Mouse (Mus musculus) neural tube, embryonic 14.5 days (tissue): ENCODE measurements at regions not wholly inside any gene's neighbourhood (a gene's known extent, or its start where the extent isn't known, plus 50 kb on each side); places are given as distances from the start of the nearest gene placed in this dataset.

Experiments used
- ATAC-seq: fragments of 200-750 bp; cut with Nextera tagmentation; 2 replicates; pipeline ENCODE4 v1.8.0; 2017; ENCODE audit warnings: low read depth, mild to moderate bottlenecking, moderate TSS enrichment, moderate library complexity
- H3K27ac ChIP-seq: fragments of 300-500 bp; sonication (generic); 2 replicates; pipeline ENCODE4 v1.5.1; 2014; ENCODE audit warnings: low read depth, mild to moderate bottlenecking, control low read depth, low read length, moderate library complexity, mixed read lengths
- H3K27me3 ChIP-seq: fragments of 300-500 bp; sonication (generic); 2 replicates; pipeline ENCODE4 v1.6.1; 2014; ENCODE audit warnings: low read length; ENCODE audit not compliant: control insufficient read depth, insufficient read depth
- H3K36me3 ChIP-seq: fragments of 300-500 bp; sonication (generic); 2 replicates; pipeline ENCODE4 v1.6.1; 2014; ENCODE audit warnings: low read length, mixed read lengths; ENCODE audit not compliant: control insufficient read depth, insufficient read depth
- H3K4me1 ChIP-seq: fragments of 300-500 bp; sonication (generic); 2 replicates; pipeline ENCODE4 v1.6.1; 2014; ENCODE audit warnings: low read length; ENCODE audit not compliant: control insufficient read depth, insufficient read depth
- H3K4me2 ChIP-seq: fragments of 300-500 bp; sonication (generic); 2 replicates; pipeline ENCODE4 v1.6.1; 2014; ENCODE audit warnings: mild to moderate bottlenecking, low read depth, low read length, control low read depth
- H3K4me3 ChIP-seq: fragments of 300-500 bp; sonication (generic); 2 replicates; pipeline ENCODE4 v1.5.1; 2014; ENCODE audit warnings: low read depth, low read length, control low read depth, mixed read lengths
- H3K9ac ChIP-seq: fragments of 300-500 bp; sonication (generic); replicated peaks from 2 replicates; pipeline ENCODE4 v1.6.1; 2014; ENCODE audit warnings: low read depth, mild to moderate bottlenecking, control low read depth, low read length, mixed read lengths
- H3K9me3 ChIP-seq: fragments of 300-500 bp; sonication (generic); 2 replicates; pipeline ENCODE4 v1.6.1; 2016; ENCODE audit warnings: low read length; ENCODE audit not compliant: control insufficient read depth
- WGBS: fragments of 180-500 bp; shearing (Covaris S2); extraction: QIAGEN DNeasy Blood & Tissue Kit; methylation state at CpG from one replicate; pipeline ENCODE4 v1.1.7; 2014; 5-methylcytosine and 5-hydroxymethylcytosine counted together

DNA sequence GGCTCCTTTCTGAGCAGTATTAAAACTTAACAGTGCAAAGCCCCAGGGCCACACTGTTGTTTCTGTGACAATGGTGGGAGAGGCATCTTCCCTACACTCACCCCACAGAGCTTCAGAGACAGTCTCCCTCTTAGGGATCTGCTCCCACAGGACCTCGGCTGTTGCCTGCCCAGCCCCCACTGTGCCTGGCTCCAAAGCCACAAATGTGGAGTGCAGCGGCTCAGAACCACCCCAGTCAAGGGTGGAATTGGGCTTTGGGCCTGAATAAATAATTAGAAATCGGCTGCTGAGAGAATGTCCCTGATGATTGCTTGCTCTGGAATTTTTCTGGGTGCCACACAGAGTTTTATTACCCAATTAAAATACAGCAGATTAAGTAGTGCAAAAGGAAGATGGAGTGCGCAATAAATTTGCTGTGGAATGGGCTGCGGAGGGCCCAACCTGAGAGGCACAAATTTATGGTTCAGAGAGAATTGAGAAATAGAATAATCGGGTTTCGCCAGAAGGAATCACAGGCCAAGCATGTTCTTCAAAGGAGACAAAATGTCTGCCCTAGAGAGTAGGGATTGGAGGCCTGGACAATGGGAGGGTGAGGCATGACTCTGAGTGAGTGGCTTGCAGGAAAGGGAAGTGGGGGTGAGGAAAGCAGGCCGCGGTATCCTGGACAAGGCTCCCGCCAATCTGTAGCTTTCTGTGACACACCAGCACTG, 56.4 kb downstream of the Cd24a start:
- peak; percentile 85 for ATAC-seq

DNA sequence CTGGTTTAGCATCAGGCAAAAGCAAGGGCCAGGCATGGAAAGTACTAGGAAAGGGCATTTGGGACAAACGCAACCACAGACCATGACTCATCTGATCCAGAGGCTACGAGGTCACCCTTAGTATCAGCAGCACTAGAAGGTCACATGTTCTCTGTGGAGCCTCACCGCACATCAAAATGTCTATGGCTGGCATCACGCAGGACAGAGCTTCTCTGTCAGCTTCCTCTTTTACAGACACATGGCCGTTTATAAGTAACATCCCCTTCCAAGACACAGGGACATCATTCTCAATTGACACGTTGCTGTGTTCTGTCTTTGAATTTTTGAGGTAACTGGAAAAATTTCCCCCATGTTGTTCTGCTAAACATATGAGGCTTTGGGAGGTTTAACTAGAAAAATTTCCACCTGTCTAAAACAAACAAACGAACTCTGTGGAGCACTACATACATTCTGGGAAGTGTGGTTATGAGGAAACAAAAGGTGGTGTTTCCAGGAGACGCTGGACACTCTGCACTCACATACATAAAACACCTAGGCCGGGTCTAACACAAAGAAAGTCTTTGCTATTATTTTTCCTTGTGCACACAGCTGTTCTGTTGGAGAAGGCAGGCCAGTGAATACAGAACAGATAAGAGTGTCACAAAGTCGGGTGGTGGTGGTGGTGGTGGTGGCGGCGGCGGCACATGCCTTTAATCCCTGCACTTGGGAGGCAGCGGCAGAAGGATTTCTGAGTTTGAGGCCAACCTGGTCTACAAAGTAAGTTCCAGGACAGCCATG, 63.3 kb downstream of the Cd24a start:
- no peak overlapping the region for H3K27ac ChIP-seq
- no peaks in the 10 kb centered on the region for H3K27me3 ChIP-seq
- no peaks in the 10 kb centered on the region for H3K4me1 ChIP-seq
- no peak overlapping the region for H3K4me2 ChIP-seq
- no peaks in the 10 kb centered on the region for H3K36me3 ChIP-seq
- no peaks in the 10 kb centered on the region for H3K9me3 ChIP-seq
- 79% methylated on average over 14 of the region's 14 CpGs for WGBS
- no peak overlapping the region for H3K9ac ChIP-seq
- H3K4me3 ChIP-seq, result no peak overlapping the region
- no peak for ATAC-seq

More for the DNA sequence above, 56.4 kb downstream of the Cd24a start:
- no peak overlapping the region for H3K4me2 ChIP-seq
- no peak overlapping the region for H3K4me3 ChIP-seq
- no peaks in the 10 kb centered on the region for H3K27me3 ChIP-seq
- peak overlapping the region; percentile 55 for H3K27ac ChIP-seq
- H3K9me3 ChIP-seq, result no peaks in the 10 kb centered on the region
- peaks cover 2% of the 10 kb centered on the region; the same call in 1 of the 2 replicates for H3K4me1 ChIP-seq
- WGBS, result 39% methylated on average over 10 of the region's 10 CpGs
- no peak overlapping the region for H3K9ac ChIP-seq
- H3K36me3 ChIP-seq, result no peaks in the 10 kb centered on the region

DNA sequence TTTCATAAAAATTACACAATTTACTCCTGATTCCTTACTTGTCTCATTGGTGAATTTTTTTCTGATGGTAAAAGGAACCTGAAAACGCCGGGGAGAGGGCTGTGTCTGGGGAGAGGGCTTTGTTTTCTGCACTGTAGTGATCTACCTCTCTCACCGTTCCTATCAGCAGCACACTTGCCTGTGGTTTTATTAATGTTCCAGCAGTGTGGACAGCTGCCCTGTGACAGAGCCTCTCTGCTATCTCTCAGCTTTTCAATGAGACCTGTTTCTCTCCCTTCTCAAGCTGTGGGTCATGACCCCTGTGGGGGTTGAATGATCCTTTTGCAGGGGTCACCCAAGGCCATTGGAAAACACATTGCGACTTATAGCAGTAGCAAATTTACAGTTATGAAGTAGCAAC, 68.2 kb downstream of the Cd24a start:
- H3K9ac ChIP-seq, result no peak overlapping the region
- 64% methylated on average over 4 of the region's 4 CpGs for WGBS
- no peak overlapping the region for H3K27ac ChIP-seq
- no peak for ATAC-seq
- H3K4me1 ChIP-seq, result no peaks in the 10 kb centered on the region
- no peaks in the 10 kb centered on the region for H3K27me3 ChIP-seq
- H3K9me3 ChIP-seq, result no peaks in the 10 kb centered on the region
- no peak overlapping the region for H3K4me3 ChIP-seq
- no peaks in the 10 kb centered on the region for H3K36me3 ChIP-seq
- no peak overlapping the region for H3K4me2 ChIP-seq

DNA sequence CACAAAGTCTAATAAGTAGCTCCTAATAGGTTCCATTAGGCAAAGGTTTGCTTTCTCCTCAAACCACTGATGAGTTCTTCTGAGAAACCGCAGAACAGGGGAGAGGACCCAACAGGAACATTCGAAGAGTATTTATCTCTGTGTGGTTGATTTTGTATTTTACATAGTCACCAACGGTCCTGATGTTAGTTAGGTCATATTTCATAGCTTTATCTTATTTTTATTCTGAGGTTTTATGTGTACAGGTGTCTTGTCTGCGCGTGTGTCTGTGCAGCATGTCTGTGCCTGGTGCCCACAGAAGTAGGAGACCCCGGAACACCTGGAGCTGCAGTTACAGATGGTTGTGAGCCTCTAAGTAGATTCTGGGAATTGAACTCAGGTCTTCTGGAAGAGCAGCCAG, 68.9 kb downstream of the Cd24a start:
- no peak for ATAC-seq
- Histone ChIP-seq H3K4me1 (no peaks in the 10 kb centered on the region), H3K9me3 (no peaks in the 10 kb centered on the region), H3K4me2 (no peak overlapping the region), H3K4me3 (no peak overlapping the region), H3K27me3 (no peaks in the 10 kb centered on the region), H3K9ac (no peak overlapping the region), H3K36me3 (no peaks in the 10 kb centered on the region), H3K27ac (no peak overlapping the region)
- WGBS, result 93% methylated on average over 6 of the region's 6 CpGs

DNA sequence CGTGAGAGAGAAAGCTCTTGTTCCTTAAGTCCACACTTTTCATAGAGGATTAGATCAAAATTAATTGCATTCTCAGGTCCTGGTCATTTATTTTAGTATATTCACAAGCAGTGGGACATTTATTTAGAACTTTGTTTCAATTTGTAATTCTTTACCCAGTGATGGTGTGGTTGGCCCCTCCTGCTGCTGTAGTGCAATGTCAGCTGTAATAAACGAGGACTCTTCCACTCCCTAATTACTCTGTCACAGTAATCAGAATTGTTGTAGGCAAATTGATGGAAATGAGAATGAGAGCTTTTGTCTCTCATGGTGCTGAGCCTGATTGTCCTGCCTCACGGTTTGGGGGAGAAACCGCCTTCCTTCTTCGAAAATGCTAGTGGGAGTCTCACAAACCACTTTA, 70.1 kb downstream of the Cd24a start:
- H3K9me3 ChIP-seq, result no peaks in the 10 kb centered on the region
- WGBS, result 31% methylated on average over 5 of the region's 5 CpGs
- H3K9ac ChIP-seq, result no peak overlapping the region
- no peaks in the 10 kb centered on the region for H3K27me3 ChIP-seq
- no peak overlapping the region for H3K4me3 ChIP-seq
- H3K4me2 ChIP-seq, result no peak overlapping the region
- no peaks in the 10 kb centered on the region for H3K4me1 ChIP-seq
- no peak for ATAC-seq
- H3K36me3 ChIP-seq, result no peaks in the 10 kb centered on the region
- no peak overlapping the region for H3K27ac ChIP-seq

DNA sequence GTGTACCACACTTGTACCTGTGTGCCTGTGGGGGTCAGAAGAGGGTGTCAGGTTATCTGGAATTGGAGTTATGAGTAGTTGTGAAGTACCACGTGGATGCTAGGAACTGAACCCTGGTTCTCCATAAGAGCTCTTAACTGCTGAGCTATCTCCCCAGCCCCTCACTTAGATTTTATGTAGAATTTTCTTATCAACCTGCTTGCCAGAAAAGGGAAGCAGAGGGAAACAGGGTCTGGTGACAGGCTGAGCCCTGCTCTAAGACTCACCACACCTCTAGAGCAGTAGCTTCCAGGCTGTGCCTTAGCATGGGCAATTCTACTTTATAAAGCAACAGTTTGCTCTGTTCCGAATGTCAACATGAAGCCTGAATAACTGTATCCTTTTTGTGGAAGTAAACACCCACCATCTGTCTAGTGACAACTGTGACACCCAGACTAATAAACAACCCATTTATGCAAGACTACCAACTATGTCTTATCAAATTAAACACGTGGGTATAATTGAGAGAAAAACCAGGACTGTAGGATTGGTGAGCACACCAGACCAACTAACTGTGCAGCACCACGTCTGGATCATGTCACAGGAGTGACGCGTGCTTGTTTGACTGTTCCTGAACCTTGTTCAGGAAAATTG, 70.8 kb downstream of the Cd24a start:
- Histone ChIP-seq H3K27me3 (no peaks in the 10 kb centered on the region), H3K9ac (no peak overlapping the region), H3K36me3 (no peaks in the 10 kb centered on the region), H3K27ac (no peak overlapping the region), H3K4me2 (no peak overlapping the region), H3K9me3 (no peaks in the 10 kb centered on the region), H3K4me3 (no peak overlapping the region), H3K4me1 (no peaks in the 10 kb centered on the region)
- 81% methylated on average over 6 of the region's 6 CpGs for WGBS
- ATAC-seq, result no peak

DNA sequence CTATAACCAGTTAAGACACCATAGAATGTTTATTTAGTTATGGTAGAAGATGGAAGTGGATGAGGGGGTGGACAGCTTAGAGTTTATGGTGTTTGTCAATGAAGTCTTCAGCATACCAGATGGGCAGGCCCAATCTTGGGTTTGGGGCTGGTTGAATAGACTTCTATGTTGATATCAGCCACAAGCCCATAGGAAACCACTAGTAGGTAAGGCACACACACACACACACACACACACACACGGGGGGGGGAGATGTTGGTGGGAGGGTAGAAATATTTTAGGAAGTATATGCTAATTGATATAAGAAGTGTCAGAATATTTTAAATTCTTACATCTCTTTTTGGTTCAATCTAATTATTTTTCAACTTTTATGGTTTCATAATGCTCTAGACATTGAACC, 72.4 kb downstream of the Cd24a start:
- H3K27ac ChIP-seq, result no peak overlapping the region
- ATAC-seq, result no peak
- no peak overlapping the region for H3K9ac ChIP-seq
- H3K4me2 ChIP-seq, result no peak overlapping the region
- H3K27me3 ChIP-seq, result no peaks in the 10 kb centered on the region
- H3K36me3 ChIP-seq, result no peaks in the 10 kb centered on the region
- WGBS, result 83% methylated on average over 1 of the region's 1 CpGs
- no peak overlapping the region for H3K4me3 ChIP-seq
- no peaks in the 10 kb centered on the region for H3K9me3 ChIP-seq
- no peaks in the 10 kb centered on the region for H3K4me1 ChIP-seq

DNA sequence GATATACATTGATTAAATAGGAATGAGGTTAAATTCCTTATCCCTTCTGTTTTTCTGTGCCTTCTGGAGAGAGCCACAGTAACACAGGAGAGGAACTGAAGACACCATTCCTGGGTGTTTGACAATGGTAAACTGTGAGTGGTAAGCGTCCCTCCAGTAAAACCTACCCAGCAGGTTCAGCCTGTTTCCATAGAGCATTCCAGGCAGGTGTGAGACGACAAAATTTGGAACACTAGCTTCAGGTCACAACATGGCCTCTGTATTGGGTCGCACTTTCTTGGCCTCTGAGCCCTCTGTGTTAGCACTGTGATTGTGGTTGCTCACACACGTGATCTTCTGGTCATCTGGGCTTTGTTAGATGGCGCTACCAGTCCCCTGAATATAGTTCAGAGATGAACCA, 73.4 kb downstream of the Cd24a start:
- H3K27ac ChIP-seq, result no peak overlapping the region
- ATAC-seq, result no peak
- H3K36me3 ChIP-seq, result no peaks in the 10 kb centered on the region
- H3K9me3 ChIP-seq, result no peaks in the 10 kb centered on the region
- H3K27me3 ChIP-seq, result no peaks in the 10 kb centered on the region
- H3K4me3 ChIP-seq, result no peak overlapping the region
- no peaks in the 10 kb centered on the region for H3K4me1 ChIP-seq
- no peak overlapping the region for H3K9ac ChIP-seq
- WGBS, result 84% methylated on average over 5 of the region's 5 CpGs
- no peak overlapping the region for H3K4me2 ChIP-seq

DNA sequence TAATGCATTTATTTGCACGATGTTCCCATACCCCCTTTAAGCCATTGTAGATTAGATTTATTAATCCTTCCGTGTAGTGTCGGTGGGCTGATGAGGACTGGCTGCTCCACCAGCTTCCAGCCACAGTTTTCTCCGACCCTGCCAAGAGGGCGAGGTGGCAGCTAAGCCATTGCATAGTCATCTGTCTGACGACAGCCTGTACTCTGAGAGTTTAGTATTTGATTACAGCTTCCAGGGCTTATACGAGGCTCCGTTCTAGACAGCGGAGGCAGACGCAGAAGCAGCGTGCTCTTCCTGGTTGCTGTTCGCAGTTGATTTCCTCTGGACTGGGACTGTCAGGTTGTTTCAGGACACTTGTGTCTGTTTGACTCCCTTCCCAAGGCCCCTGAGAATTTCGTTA, 73.8 kb downstream of the Cd24a start:
- H3K27me3 ChIP-seq, result no peaks in the 10 kb centered on the region
- H3K4me2 ChIP-seq, result no peak overlapping the region
- H3K36me3 ChIP-seq, result no peaks in the 10 kb centered on the region
- no peak overlapping the region for H3K27ac ChIP-seq
- WGBS, result 85% methylated on average over 13 of the region's 13 CpGs
- no peak overlapping the region for H3K4me3 ChIP-seq
- H3K9ac ChIP-seq, result no peak overlapping the region
- no peaks in the 10 kb centered on the region for H3K9me3 ChIP-seq
- ATAC-seq, result no peak
- no peaks in the 10 kb centered on the region for H3K4me1 ChIP-seq
